Mouse (Mus musculus) megakaryocyte, embryonic 14.5 days (primary cell): ENCODE measurements around the gene Pdzrn3.

Experiments
- FLI1 ChIP-seq: IDR thresholded peaks from 2 replicates; pipeline ENCODE4 v1.6.1; 2012; ENCODE audit warnings: low read length, inconsistent platforms, mixed read lengths
- GATA1 ChIP-seq: IDR thresholded peaks from 3 replicates; pipeline ENCODE4 v1.6.1; 2012; ENCODE audit warnings: mixed read lengths, low read length, inconsistent platforms, borderline replicate concordance

DNA sequence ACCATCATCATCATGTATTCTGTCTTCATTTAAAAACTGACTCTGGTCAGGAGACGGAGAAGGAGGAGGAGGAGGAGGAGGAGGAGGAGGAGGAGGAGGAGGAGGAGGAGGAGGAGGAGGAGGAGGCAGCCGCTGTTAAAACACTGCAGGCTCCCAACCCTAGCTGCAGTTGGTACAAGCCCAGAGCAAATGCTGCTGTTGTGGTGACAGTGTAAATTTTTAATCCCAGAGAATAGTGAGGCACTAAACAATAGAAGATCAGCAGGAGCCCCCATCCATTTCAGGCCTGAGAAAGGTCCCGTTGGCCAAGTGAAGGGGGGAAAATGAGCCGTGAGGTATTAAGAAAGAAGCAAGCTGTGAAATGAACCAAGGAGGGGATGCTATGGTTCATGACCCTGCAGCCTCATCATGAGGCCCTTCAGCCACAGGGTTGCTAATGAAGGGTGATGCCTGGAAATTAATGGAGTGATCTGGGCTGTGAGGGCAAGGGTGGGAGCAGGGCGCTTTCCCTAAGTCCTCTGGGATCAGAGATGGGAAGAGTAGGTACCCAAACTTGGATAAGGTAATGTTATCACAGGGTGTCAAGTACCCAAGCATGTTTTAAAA is 141.0 kb downstream of the Pdzrn3 start:
- TF ChIP-seq GATA1 (no peak), FLI1 (no peak)
